Mouse (Mus musculus): ENCODE results near the gene Dnase1l3. TPM values are rescaled to one million over a fixed set of nuclear protein-coding genes. Genes with fewer than 3 reads are reported as not detected.

Dnase1l3 gene
- polyA plus RNA-seq, 1 experiment from 2014 or later = 0.08 TPM

GRCm38 (mm10) chr14:7992158-7992557, 2.2 kb downstream of the Dnase1l3 start:
- ATAC-seq (ENCODE audit: insufficient number of reproducible peaks, insufficient read depth, low FRiP score, low read depth) = no peak
- Histone ChIP-seq H3K4me3 (ENCODE audit: control insufficient read depth in 1 of 2, insufficient read depth in 1 of 2, low read depth in 1 of 2, low read length in 2 of 2) (no peak overlapping the region), H3K4me1 (ENCODE audit: control insufficient read depth in 2 of 2, insufficient read depth in 2 of 2, low read length in 2 of 2) (peaks cover 0 to 3% of the 10 kb centered on the region in 2 experiments; a peak in 1 of 4 replicates), H3K36me3 (ENCODE audit: control insufficient read depth, insufficient read depth, low read length) (no peaks in the 10 kb centered on the region), H3K4me2 (ENCODE audit: low read length) (no peak overlapping the region), H3K27ac (replicated peaks in 1 of 2; ENCODE audit: control insufficient read depth in 1 of 2, insufficient read depth in 1 of 2, low read depth in 2 of 2, low read length in 2 of 2) (no peak overlapping the region), H3K9me3 (ENCODE audit: control insufficient read depth, low read length) (no peaks in the 10 kb centered on the region), H3K27me3 (ENCODE audit: control insufficient read depth, insufficient read depth, low read length) (no peaks in the 10 kb centered on the region), H3K9ac (ENCODE audit: low read length) (no peak overlapping the region)
- 47% methylated on average over 6 of the region's 6 CpGs for WGBS

GRCm38 (mm10) chr14:7991108-7991776, 3.1 kb downstream of the Dnase1l3 start:
- WGBS = 73% methylated on average over 5 of the region's 5 CpGs
- Histone ChIP-seq H3K4me2 (ENCODE audit: low read length) (no peak overlapping the region), H3K27ac (replicated peaks in 1 of 2; ENCODE audit: control insufficient read depth in 1 of 2, insufficient read depth in 1 of 2, low read depth in 2 of 2, low read length in 2 of 2) (no peak overlapping the region), H3K4me3 (ENCODE audit: control insufficient read depth in 1 of 2, insufficient read depth in 1 of 2, low read depth in 1 of 2, low read length in 2 of 2) (no peak overlapping the region), H3K4me1 (ENCODE audit: control insufficient read depth in 2 of 2, insufficient read depth in 2 of 2, low read length in 2 of 2) (no peaks in the 10 kb centered on the region), H3K9me3 (ENCODE audit: control insufficient read depth, low read length) (no peaks in the 10 kb centered on the region), H3K27me3 (ENCODE audit: control insufficient read depth, insufficient read depth, low read length) (no peaks in the 10 kb centered on the region), H3K36me3 (ENCODE audit: control insufficient read depth, insufficient read depth, low read length) (no peaks in the 10 kb centered on the region), H3K9ac (ENCODE audit: low read length) (no peak overlapping the region)
- ATAC-seq (ENCODE audit: insufficient number of reproducible peaks, insufficient read depth, low FRiP score, low read depth) = no peak

GRCm38 (mm10) chr14:7989961-7990360, 4.4 kb downstream of the Dnase1l3 start:
- Histone ChIP-seq H3K9me3 (ENCODE audit: control insufficient read depth, low read length) (no peaks in the 10 kb centered on the region), H3K27ac (replicated peaks in 1 of 2; ENCODE audit: control insufficient read depth in 1 of 2, insufficient read depth in 1 of 2, low read depth in 2 of 2, low read length in 2 of 2) (no peak overlapping the region), H3K4me2 (ENCODE audit: low read length) (no peak overlapping the region), H3K9ac (ENCODE audit: low read length) (no peak overlapping the region), H3K4me1 (ENCODE audit: control insufficient read depth in 2 of 2, insufficient read depth in 2 of 2, low read length in 2 of 2) (no peaks in the 10 kb centered on the region), H3K4me3 (ENCODE audit: control insufficient read depth in 1 of 2, insufficient read depth in 1 of 2, low read depth in 1 of 2, low read length in 2 of 2) (no peak overlapping the region), H3K27me3 (ENCODE audit: control insufficient read depth, insufficient read depth, low read length) (no peaks in the 10 kb centered on the region), H3K36me3 (ENCODE audit: control insufficient read depth, insufficient read depth, low read length) (no peaks in the 10 kb centered on the region)
- WGBS = 51% methylated on average over 3 of the region's 3 CpGs
- ATAC-seq (ENCODE audit: insufficient number of reproducible peaks, insufficient read depth, low FRiP score, low read depth) = no peak

GRCm38 (mm10) chr14:7989371-7989770, 5.0 kb downstream of the Dnase1l3 start:
- Histone ChIP-seq H3K9ac (ENCODE audit: low read length) (no peak overlapping the region), H3K27ac (replicated peaks in 1 of 2; ENCODE audit: control insufficient read depth in 1 of 2, insufficient read depth in 1 of 2, low read depth in 2 of 2, low read length in 2 of 2) (no peak overlapping the region), H3K27me3 (ENCODE audit: control insufficient read depth, insufficient read depth, low read length) (no peaks in the 10 kb centered on the region), H3K4me2 (ENCODE audit: low read length) (no peak overlapping the region), H3K4me1 (ENCODE audit: control insufficient read depth in 2 of 2, insufficient read depth in 2 of 2, low read length in 2 of 2) (no peaks in the 10 kb centered on the region), H3K36me3 (ENCODE audit: control insufficient read depth, insufficient read depth, low read length) (no peaks in the 10 kb centered on the region), H3K9me3 (ENCODE audit: control insufficient read depth, low read length) (no peaks in the 10 kb centered on the region), H3K4me3 (ENCODE audit: control insufficient read depth in 1 of 2, insufficient read depth in 1 of 2, low read depth in 1 of 2, low read length in 2 of 2) (no peak overlapping the region)
- ATAC-seq (ENCODE audit: insufficient number of reproducible peaks, insufficient read depth, low FRiP score, low read depth) = no peak
- WGBS = 50% methylated on average over 1 of the region's 1 CpGs

GRCm38 (mm10) chr14:7986913-7987312, 7.5 kb downstream of the Dnase1l3 start:
- no peak overlapping the region for H3K4me2 ChIP-seq (ENCODE audit: low read length)
- no peaks in the 10 kb centered on the region; a peak in 1 of 4 replicates for H3K4me1 ChIP-seq (ENCODE audit: control insufficient read depth in 2 of 2, insufficient read depth in 2 of 2, low read length in 2 of 2)
- no peaks in the 10 kb centered on the region for H3K27me3 ChIP-seq (ENCODE audit: control insufficient read depth, insufficient read depth, low read length)
- H3K27ac ChIP-seq (replicated peaks in 1 of 2; ENCODE audit: control insufficient read depth in 1 of 2, insufficient read depth in 1 of 2, low read depth in 2 of 2, low read length in 2 of 2) = no peak overlapping the region
- no peak overlapping the region for H3K4me3 ChIP-seq (ENCODE audit: control insufficient read depth in 1 of 2, insufficient read depth in 1 of 2, low read depth in 1 of 2, low read length in 2 of 2)
- no peak overlapping the region for H3K9ac ChIP-seq (ENCODE audit: low read length)
- H3K9me3 ChIP-seq (ENCODE audit: control insufficient read depth, low read length) = no peaks in the 10 kb centered on the region
- no peak for ATAC-seq (ENCODE audit: insufficient number of reproducible peaks, insufficient read depth, low FRiP score, low read depth)
- H3K36me3 ChIP-seq (ENCODE audit: control insufficient read depth, insufficient read depth, low read length) = no peaks in the 10 kb centered on the region
- WGBS = 90% methylated on average over 6 of the region's 6 CpGs

- Histone ChIP-seq H3K4me3 (ENCODE audit: control insufficient read depth in 1 of 2, insufficient read depth in 1 of 2, low read depth in 1 of 2, low read length in 2 of 2) (no peak overlapping the region), H3K4me1 (ENCODE audit: control insufficient read depth in 2 of 2, insufficient read depth in 2 of 2, low read length in 2 of 2) (no peaks in the 10 kb centered on the region; a peak in 1 of 4 replicates), H3K36me3 (ENCODE audit: control insufficient read depth, insufficient read depth, low read length) (no peaks in the 10 kb centered on the region), H3K9me3 (ENCODE audit: control insufficient read depth, low read length) (no peaks in the 10 kb centered on the region), H3K9ac (ENCODE audit: low read length) (no peak overlapping the region), H3K27me3 (ENCODE audit: control insufficient read depth, insufficient read depth, low read length) (no peaks in the 10 kb centered on the region; the same call in 1 of the 2 replicates), H3K27ac (replicated peaks in 1 of 2; ENCODE audit: control insufficient read depth in 1 of 2, insufficient read depth in 1 of 2, low read depth in 2 of 2, low read length in 2 of 2) (no peak overlapping the region), H3K4me2 (ENCODE audit: low read length) (no peak overlapping the region)
- ATAC-seq (ENCODE audit: insufficient number of reproducible peaks, insufficient read depth, low FRiP score, low read depth) = no peak
- WGBS = 86% methylated on average over 1 of the region's 1 CpGs
Observed at GRCm38 (mm10) chr14:7981226-7981625, 13.1 kb downstream of the Dnase1l3 start.

GRCm38 (mm10) chr14:7978183-7978582, 16.2 kb downstream of the Dnase1l3 start:
- H3K4me2 ChIP-seq (ENCODE audit: low read length) = no peak overlapping the region
- no peak overlapping the region for H3K27ac ChIP-seq (replicated peaks in 1 of 2; ENCODE audit: control insufficient read depth in 1 of 2, insufficient read depth in 1 of 2, low read depth in 2 of 2, low read length in 2 of 2)
- no peaks in the 10 kb centered on the region; a peak in 1 of 4 replicates for H3K4me1 ChIP-seq (ENCODE audit: control insufficient read depth in 2 of 2, insufficient read depth in 2 of 2, low read length in 2 of 2)
- ATAC-seq (ENCODE audit: insufficient number of reproducible peaks, insufficient read depth, low FRiP score, low read depth) = no peak
- no peaks in the 10 kb centered on the region; the same call in 1 of the 2 replicates for H3K27me3 ChIP-seq (ENCODE audit: control insufficient read depth, insufficient read depth, low read length)
- H3K9ac ChIP-seq (ENCODE audit: low read length) = no peak overlapping the region
- WGBS = 77% methylated on average over 1 of the region's 1 CpGs
- no peak overlapping the region for H3K4me3 ChIP-seq (ENCODE audit: control insufficient read depth in 1 of 2, insufficient read depth in 1 of 2, low read depth in 1 of 2, low read length in 2 of 2)
- H3K9me3 ChIP-seq (ENCODE audit: control insufficient read depth, low read length) = no peaks in the 10 kb centered on the region
- H3K36me3 ChIP-seq (ENCODE audit: control insufficient read depth, insufficient read depth, low read length) = no peaks in the 10 kb centered on the region

GRCm38 (mm10) chr14:7977471-7977870, 16.9 kb downstream of the Dnase1l3 start:
- Histone ChIP-seq H3K27me3 (ENCODE audit: control insufficient read depth, insufficient read depth, low read length) (no peaks in the 10 kb centered on the region; the same call in 1 of the 2 replicates), H3K36me3 (ENCODE audit: control insufficient read depth, insufficient read depth, low read length) (no peaks in the 10 kb centered on the region), H3K9me3 (ENCODE audit: control insufficient read depth, low read length) (no peaks in the 10 kb centered on the region), H3K4me2 (ENCODE audit: low read length) (no peak overlapping the region), H3K27ac (replicated peaks in 1 of 2; ENCODE audit: control insufficient read depth in 1 of 2, insufficient read depth in 1 of 2, low read depth in 2 of 2, low read length in 2 of 2) (no peak overlapping the region), H3K4me3 (ENCODE audit: control insufficient read depth in 1 of 2, insufficient read depth in 1 of 2, low read depth in 1 of 2, low read length in 2 of 2) (no peak overlapping the region), H3K4me1 (ENCODE audit: control insufficient read depth in 2 of 2, insufficient read depth in 2 of 2, low read length in 2 of 2) (no peaks in the 10 kb centered on the region), H3K9ac (ENCODE audit: low read length) (no peak overlapping the region)
- 81% methylated on average over 1 of the region's 1 CpGs for WGBS
- no peak for ATAC-seq (ENCODE audit: insufficient number of reproducible peaks, insufficient read depth, low FRiP score, low read depth)

All from heart, embryonic 14.5 days (tissue).